Mouse (Mus musculus): ENCODE measurements around the gene Schip1.

The Schip1 gene

DNA sequence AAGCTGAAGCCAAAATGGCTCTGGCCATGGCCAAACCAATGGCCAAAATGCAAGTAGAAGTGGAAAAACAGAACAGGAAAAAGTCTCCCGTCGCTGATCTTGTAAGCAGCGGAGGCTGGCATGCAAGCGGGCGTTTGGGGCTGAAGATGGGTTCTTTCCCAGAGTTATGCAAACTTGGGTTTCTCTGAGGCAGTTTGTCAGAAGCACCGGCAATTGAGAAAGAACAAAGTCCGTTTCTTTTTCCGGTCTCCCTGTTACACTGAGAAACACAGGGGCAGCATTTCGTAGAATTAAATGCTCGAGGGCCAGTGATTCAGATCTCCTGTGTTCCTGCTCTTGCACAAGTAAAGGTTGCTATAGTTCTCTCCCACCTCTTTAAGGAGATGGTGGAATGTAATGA is 553.1 kb downstream of the Schip1 start:
- in situ Hi-C loops (cut with MboI) = loop anchor here (5.0 to 10.0 kb wide), 2 partner anchors 90 to 337 kb away; no protein-coding TSS in a partner anchor

DNA sequence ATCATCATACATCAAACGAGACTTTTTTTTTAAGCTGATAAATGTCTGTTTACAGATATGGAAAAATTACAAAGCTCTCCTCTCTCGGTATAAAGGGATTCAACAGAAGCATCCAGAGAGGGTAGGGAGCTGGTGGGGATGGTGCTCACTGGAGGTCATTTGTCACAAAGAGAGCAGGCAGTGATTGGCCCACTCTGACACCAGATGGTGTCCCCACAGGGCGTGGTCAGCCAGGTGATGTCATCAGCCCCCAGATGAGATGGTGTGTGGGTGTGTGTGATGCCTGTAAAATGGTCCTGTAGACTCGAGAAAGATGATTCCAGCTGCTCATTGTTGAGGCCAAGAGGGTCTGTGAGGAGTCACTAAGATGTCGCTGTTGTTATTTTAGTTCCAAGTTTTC is 554.5 kb downstream of the Schip1 start:
- in situ Hi-C loops (cut with MboI) = loop anchor here (5.0 to 10.0 kb wide), 2 partner anchors 88 to 336 kb away; no protein-coding TSS in a partner anchor

DNA sequence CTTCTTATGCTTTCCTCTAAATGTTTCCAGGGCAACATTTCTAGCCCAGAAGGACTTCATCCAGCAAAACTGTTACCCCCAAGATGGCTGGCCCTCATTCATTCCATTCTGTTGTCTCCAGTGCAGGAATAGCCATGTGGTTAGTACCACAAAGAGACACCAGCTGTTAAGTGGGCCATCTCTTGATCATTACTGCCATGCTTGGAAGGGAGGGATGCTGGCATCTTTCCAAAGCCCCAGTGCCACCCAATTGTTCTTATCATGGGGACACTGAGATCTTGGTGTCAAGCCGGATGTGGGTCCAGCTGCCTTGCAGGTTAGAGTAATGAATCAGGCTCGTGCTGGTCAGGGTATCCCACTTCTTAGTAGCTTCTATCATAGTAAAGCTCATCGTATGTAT is 557.4 kb downstream of the Schip1 start:
- in situ Hi-C loops (cut with MboI) = no loop called here

DNA sequence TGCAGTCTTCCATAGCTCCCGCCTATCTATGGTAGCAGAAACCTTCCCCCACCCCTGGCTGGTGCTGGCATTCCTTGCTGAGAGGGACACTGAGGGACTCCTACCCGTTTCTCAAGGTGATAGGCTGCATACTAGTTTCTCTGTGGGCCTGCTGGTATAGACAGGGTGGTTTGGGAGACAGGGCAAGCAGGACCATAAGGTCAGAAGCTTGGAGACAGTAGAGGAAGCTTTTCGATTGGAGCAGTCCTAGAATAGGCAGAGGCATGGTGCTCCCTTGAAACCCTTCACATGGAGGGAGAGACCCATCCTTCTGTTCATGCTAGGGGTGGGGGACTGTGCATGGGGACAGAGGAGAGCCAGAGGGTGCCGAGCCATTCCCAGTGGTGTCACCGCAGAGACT is 558.4 kb downstream of the Schip1 start:
- in situ Hi-C loops (cut with MboI) = no loop called here

DNA sequence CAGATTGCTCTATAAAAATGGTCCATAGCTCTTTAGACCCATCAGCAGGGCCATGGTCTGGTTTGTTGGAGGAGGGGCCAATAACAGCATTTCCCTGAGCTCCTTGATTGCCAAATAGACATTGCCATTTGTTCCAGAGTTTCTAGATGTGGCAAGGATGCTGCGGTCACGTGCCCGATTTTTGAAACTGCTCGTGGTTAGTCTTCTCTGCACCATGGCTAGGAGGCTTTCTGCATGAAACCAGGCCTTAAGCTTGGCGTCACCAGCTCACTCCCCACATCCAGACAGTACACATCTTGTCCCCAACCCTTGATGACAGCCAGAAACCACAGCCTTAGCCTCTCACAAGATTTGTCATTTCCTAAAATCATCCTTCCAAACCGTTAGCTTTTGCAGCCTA is 559.9 kb downstream of the Schip1 start:
- in situ Hi-C loops (cut with MboI) = no loop called here

DNA sequence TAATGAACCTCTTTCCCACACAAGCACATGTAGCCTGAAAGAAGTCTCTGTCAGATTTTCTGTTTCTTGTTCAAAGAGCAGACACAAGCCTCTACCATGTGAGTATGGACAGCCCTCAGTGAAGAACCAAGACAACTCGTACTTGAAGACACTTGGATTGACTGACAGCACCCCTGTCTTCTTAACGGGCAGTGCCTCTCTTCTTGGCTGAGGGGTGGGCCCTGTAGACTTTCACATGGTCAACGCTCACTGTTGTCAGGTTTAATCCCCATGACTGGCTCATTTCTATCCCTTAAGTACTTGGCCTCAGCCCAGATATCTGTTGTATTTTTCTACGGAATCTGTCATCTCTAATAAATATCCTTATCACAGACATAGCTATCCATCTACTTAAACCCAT is 565.7 kb downstream of the Schip1 start:
- in situ Hi-C loops (cut with MboI) = loop anchor here (5.0 kb wide), 1 partner anchor 62 kb away; the partner anchor contains the start of gene Il12a

DNA sequence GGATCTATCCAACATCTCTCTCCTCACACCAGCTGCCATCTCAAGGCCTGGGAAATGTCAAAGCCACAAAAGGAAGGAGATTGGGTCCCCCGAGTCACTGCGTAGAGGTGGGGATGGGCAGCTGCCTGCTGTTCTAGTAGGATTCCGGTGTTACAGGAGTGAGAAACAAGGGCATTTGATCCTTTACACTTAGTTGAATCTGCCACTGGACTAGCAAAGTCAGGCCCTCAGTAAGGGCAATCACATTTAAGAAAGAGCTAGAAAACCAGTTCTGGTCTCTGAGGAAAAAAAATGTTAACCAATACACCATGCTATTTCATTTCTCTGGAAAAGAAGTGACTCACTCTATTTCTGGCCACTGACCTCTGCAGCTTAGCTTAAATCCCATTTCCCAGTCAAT is 566.2 kb downstream of the Schip1 start:
- in situ Hi-C loops (cut with MboI) = loop anchor here (5.0 kb wide), 1 partner anchor 61 kb away; the partner anchor contains the start of gene Il12a

- in situ Hi-C loops (cut with MboI) = loop anchor here (5.0 kb wide), 1 partner anchor 60 kb away; the partner anchor contains the start of gene Il12a
Observed at GRCm38 (mm10) chr3:68632714-68633113, 568.1 kb downstream of the Schip1 start.

DNA sequence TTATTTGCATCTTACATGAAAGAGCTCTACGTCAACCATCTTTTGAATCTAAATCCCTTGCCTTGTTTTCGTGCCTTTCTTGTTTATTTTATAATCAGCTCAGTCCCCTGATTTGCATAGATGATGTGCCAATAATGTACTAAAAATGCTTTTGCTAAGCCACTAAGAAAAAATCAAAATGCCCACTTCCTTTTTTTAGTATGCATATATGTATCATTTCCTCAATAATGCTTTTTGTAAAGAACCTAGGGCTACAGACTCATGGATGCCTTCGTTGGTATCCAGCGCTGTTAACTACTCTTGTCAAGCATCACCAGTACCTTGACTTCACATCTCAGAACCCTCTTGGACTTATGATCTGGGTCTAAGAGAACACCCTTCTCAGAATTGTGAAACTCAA is 569.0 kb downstream of the Schip1 start:
- in situ Hi-C loops (cut with MboI) = loop anchor here (5.0 kb wide), 1 partner anchor 59 kb away; the partner anchor contains the start of gene Il12a

GRCm38 (mm10) chr3:68637960-68638359 is 573.4 kb downstream of the Schip1 start:
- in situ Hi-C loops (cut with MboI) = no loop called here

DNA sequence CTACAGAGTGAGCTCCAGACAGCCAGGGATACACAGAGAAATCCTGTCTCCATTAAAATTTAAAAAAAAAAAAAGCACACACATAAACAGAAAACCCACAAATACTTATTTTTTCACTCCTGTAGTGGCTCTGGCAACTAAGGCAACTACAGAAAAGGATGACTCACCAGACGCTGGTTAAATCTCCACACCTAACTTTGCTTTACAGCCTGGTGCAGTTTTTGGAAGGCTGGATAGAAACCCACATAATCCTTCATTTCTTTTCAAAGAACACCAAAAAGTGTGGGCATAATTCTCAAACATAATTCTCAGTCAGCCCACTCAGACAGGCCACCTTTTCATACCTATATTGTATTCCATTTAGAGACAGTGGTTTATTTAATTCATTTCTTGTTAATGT is 574.1 kb downstream of the Schip1 start:
- in situ Hi-C loops (cut with MboI) = no loop called here

- in situ Hi-C loops (cut with MboI) = no loop called here
Observed at GRCm38 (mm10) chr3:68642935-68643334, 578.3 kb downstream of the Schip1 start.

- in situ Hi-C loops (cut with MboI) = no loop called here
Observed at GRCm38 (mm10) chr3:68646387-68647130, 582.0 kb downstream of the Schip1 start.

DNA sequence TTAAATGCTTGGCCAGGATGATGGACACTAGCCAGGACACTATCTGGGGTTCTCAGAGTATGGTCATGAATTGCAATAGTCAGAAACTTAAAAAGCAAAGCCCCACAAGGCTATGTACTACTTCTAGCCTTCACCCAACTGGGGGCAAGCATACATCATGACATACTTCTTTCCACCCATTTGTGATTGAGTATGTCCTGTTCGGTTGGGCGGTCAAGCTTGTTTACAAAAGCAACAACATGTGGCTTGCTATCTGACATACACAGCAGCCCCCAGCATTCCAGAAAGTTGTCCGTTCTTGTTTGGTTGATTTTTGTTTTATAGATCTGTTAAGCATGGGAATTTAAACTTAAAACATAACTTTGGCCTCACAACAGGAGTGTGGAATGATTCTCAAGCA is 582.7 kb downstream of the Schip1 start:
- in situ Hi-C loops (cut with MboI) = no loop called here

GRCm38 (mm10) chr3:68650251-68650650 is 585.6 kb downstream of the Schip1 start:
- in situ Hi-C loops (cut with MboI) = no loop called here

DNA sequence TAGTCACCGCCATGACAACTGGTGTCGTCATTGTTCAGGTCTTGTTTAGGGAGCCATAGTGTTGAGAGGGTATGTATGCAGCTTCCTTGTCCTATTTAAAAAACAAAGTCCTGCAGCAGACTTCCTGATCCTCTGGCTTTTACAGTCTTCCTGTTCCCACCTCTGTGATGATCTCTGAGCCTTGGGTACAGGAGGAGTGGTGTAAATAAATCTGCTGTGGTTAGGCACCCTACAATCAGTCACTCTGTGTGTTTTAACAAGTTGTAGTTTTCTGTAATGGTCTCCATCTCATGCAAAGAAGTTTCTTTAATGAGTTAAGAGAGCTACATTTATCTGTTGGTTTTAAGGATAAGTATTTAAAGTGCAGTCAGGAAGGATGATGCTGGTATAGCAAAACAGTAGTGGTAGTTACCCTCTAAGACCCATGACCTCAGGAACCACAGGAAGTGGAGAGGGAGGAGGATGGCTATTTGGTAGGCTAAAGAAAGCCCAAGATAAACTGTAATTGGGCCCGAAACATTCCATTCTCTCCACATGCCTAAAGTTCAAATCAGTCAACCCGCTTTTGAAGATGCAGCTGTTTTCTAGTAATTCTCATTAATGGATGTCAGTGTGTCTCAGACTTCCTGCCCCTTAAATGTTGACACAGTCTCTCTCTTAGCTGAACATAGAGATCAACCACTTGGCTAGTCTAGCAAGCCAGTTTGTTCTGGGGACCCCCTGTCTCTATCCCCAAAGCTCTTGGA is 592.2 kb downstream of the Schip1 start:
- in situ Hi-C loops (cut with MboI) = no loop called here

- in situ Hi-C loops (cut with MboI) = no loop called here
Observed at GRCm38 (mm10) chr3:68657589-68658245, 593.1 kb downstream of the Schip1 start.

DNA sequence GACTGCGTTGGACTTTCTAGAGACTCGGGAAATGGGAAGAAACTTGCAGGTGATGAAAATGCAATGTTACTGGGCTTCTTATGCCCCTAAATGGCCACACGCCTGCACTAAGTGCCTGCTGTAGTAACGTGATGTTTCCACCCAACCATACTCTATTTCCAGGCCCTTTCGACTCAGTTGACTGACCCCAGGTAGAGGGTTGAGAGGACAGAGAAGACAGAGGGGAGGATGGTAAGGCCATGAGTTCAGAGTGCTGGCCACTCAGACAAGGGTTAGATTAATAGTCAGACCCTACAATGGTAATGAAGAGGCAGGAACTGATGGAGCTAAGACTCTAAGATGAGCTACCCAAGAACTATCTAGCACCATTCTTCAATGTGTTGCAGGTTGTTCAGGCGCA is 595.4 kb downstream of the Schip1 start:
- in situ Hi-C loops (cut with MboI) = no loop called here

DNA sequence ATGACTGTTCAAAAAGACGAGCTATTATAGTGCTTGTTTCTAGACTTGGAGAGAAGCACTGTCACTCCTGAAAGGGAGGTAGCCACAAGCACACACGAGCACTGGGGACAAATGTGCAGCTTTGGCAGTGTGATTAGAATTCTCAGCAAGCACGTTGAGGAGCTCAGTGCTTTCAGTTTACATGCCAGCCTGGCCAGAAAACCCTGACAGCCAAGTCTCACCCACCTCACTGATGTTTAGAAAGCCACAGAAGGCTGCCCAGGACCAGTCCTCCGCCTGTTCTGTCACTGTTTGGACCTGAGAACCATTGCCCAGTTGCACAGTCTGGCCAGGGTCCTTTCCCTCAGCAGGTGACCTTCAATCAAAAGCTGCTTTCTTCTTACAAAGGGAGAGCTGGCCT is 595.9 kb downstream of the Schip1 start:
- in situ Hi-C loops (cut with MboI) = no loop called here

- in situ Hi-C loops (cut with MboI) = no loop called here
Observed at GRCm38 (mm10) chr3:68662386-68662785, 597.8 kb downstream of the Schip1 start.

DNA sequence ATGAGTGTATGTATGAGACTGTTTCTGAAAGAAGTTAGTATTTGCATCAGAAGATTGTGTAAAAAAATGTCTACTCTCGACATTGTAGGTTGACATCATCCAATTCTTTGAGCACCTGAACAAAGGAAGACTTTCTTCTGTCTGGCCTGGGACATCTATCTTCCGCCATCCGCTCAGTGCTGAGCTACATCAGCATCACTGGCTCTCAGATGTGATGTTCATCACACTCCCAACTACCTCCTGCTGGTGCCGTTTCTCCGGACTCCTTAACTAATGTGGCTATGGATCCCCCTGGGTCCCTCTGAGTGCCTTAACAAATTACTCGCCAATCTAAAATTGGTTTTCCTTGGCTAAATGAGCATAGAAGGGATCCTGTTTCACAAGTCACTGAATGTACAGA is 599.7 kb downstream of the Schip1 start:
- in situ Hi-C loops (cut with MboI) = no loop called here

- in situ Hi-C loops (cut with MboI) = no loop called here
Observed at GRCm38 (mm10) chr3:68666377-68666776, 601.8 kb downstream of the Schip1 start.

All from mature B cell (primary cell).